Mouse (Mus musculus) erythroblast, embryonic 14.5 days (primary cell): ENCODE measurements around the gene Arhgap33.

ENCODE experiments used
- GATA1 ChIP-seq: IDR thresholded peaks from 2 replicates; pipeline ENCODE4 v1.6.1; 2012; ENCODE audit warnings: low read length, inconsistent platforms, mixed read lengths
- TAL1 ChIP-seq: IDR thresholded peaks from 3 replicates; pipeline ENCODE4 v1.6.1; 2012; ENCODE audit warnings: low read length, inconsistent platforms, mixed read lengths

DNA sequence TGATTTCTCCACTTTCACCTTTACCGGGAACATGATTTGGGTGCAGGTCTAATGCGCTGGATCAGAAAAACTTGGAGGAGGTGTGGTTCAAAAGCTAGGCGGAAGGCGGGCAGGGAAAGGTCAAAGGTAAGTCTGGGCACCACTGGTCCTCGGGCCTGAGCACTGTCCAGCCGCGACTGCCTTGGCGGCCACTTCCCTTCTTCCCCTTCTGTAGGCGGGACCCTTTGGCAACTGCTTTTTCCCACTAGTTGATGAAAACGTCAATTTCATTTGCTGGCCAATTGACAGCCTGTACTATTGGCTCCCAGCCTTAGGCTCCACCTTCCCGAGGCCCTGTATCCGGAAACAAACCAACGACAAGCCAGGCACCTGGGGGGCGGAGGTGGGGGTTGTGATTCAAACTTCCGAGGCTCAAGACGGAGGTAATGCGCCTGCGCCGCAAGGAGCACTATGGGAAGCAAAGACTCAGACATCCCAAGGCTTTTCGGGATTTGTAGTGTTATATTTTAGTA, 24.6 kb upstream of the Arhgap33 start, which contains the start of gene Lin37:
- TF ChIP-seq GATA1, result no peak
- TF ChIP-seq TAL1, result no peak
